Mouse (Mus musculus) stomach, embryonic 15.5 days (tissue): ENCODE data around the gene Kcnj12. TPM values are rescaled to one million over a fixed set of nuclear protein-coding genes. Genes with fewer than 3 reads are reported as not detected.

Experiments
- ATAC-seq: fragments of 200-750 bp; cut with Nextera tagmentation; 2 replicates; pipeline ENCODE4 v1.8.0; 2017; ENCODE audit warnings: low read depth, moderate number of reproducible peaks, moderate TSS enrichment; ENCODE audit not compliant: insufficient read depth, low FRiP score
- H3K27ac ChIP-seq: fragments of 300-500 bp; sonication (generic); 2 replicates; pipeline ENCODE4 v1.5.1; 2015; ENCODE audit warnings: mild to moderate bottlenecking, inconsistent platforms
- H3K27me3 ChIP-seq: fragments of 300-500 bp; sonication (generic); replicated peaks from 2 replicates; pipeline ENCODE4 v1.6.1; 2015; ENCODE audit warnings: inconsistent platforms
- H3K36me3 ChIP-seq: fragments of 300-500 bp; sonication (generic); 2 replicates; pipeline ENCODE4 v1.6.1; 2015; ENCODE audit warnings: inconsistent platforms
- H3K4me1 ChIP-seq: fragments of 300-500 bp; sonication (generic); 2 replicates; pipeline ENCODE4 v1.6.1; 2015; ENCODE audit warnings: inconsistent platforms
- H3K4me2 ChIP-seq: fragments of 300-500 bp; sonication (generic); 2 replicates; pipeline ENCODE4 v1.6.1; 2015; ENCODE audit warnings: mild to moderate bottlenecking, inconsistent platforms
- H3K4me3 ChIP-seq: fragments of 300-500 bp; sonication (generic); replicated peaks from 2 replicates; pipeline ENCODE4 v1.5.1; 2015; ENCODE audit warnings: inconsistent platforms
- H3K9ac ChIP-seq: fragments of 300-500 bp; sonication (generic); 2 replicates; pipeline ENCODE4 v1.6.1; 2015; ENCODE audit warnings: inconsistent platforms
- H3K9me3 ChIP-seq: fragments of 300-500 bp; sonication (generic); 2 replicates; pipeline ENCODE4 v1.6.1; 2016; ENCODE audit warnings: inconsistent platforms
- WGBS: fragments of 180-500 bp; shearing (Covaris S2); methylation state at CpG from one replicate; pipeline ENCODE4 v1.1.7; 2015; 5-methylcytosine and 5-hydroxymethylcytosine counted together
- polyA plus RNA-seq: library from polyadenylated mRNA; unstranded; fragments of >200 nt; fragmentation: Nextera tagmentation; extraction: Ambion mirVana; gene quantifications from 2 replicates; pipeline ENCODE4 v1.2.1, GENCODE M21; 2015

Gene Kcnj12
- polyA plus RNA-seq, 1 experiment from 2014 or later: 1.7 TPM

DNA sequence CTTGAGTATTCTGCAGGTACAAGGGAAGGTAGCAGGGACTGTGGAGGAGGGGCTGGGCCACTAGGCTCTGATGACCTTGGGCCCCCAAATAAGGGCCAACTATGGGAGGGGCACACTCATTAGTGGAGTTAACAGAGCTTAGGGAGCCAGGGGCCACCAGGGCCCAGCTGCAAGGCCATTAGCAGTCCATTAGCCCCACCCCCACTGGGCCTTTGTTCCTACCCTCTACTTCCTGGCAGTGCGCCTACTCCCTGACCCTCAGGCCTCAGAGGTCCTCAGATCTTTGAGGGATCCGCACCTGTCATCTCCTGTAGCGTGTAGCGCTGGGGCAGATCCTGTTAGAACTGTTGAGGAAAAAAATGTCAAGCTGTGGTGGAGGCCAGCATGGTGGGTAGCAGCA, 18.3 kb upstream of the Kcnj12 start:
- ATAC-seq: peak; percentile 21; the same call in 1 of the 2 replicates
- no peak overlapping the region for H3K4me2 ChIP-seq
- H3K9ac ChIP-seq: no peak overlapping the region
- no peaks in the 10 kb centered on the region for H3K9me3 ChIP-seq
- no peak overlapping the region for H3K27ac ChIP-seq
- no peaks in the 10 kb centered on the region for H3K27me3 ChIP-seq
- 33% methylated on average over 4 of the region's 4 CpGs for WGBS
- no peak overlapping the region for H3K4me3 ChIP-seq
- H3K36me3 ChIP-seq: no peaks in the 10 kb centered on the region
- H3K4me1 ChIP-seq: no peaks in the 10 kb centered on the region

GRCm38 (mm10) chr11:61004781-61005180, 17.6 kb upstream of the Kcnj12 start:
- Histone ChIP-seq H3K4me2 (no peak overlapping the region), H3K4me1 (no peaks in the 10 kb centered on the region), H3K4me3 (no peak overlapping the region), H3K9ac (no peak overlapping the region), H3K36me3 (no peaks in the 10 kb centered on the region), H3K27me3 (no peaks in the 10 kb centered on the region), H3K9me3 (no peaks in the 10 kb centered on the region), H3K27ac (no peak overlapping the region)
- ATAC-seq: no peak
- 71% methylated on average over 5 of the region's 5 CpGs for WGBS

DNA sequence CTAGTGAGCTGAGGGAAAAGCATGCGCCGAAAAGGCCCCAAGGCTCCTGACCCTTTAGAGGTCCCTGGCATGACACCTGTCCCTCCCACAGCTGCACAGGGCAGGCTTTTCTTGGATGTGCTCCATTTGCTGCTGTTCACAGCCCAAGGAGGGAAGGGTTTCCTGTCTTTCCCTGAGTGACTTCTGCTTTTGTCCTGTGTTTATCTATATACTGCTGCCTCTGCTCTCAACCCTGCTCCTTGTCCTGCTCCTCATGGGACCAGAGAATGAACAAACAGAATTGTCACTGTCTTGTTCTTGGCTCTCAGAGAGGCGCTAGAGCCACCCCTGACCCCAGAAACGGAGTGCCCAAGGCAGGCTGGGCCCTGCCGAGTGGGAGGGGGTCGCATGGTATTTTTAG, 17.0 kb upstream of the Kcnj12 start:
- Histone ChIP-seq H3K4me3 (no peak overlapping the region), H3K4me1 (no peaks in the 10 kb centered on the region), H3K36me3 (no peaks in the 10 kb centered on the region), H3K27me3 (no peaks in the 10 kb centered on the region), H3K4me2 (no peak overlapping the region), H3K9ac (no peak overlapping the region), H3K27ac (no peak overlapping the region), H3K9me3 (no peaks in the 10 kb centered on the region)
- 36% methylated on average over 6 of the region's 6 CpGs for WGBS
- ATAC-seq: no peak

DNA sequence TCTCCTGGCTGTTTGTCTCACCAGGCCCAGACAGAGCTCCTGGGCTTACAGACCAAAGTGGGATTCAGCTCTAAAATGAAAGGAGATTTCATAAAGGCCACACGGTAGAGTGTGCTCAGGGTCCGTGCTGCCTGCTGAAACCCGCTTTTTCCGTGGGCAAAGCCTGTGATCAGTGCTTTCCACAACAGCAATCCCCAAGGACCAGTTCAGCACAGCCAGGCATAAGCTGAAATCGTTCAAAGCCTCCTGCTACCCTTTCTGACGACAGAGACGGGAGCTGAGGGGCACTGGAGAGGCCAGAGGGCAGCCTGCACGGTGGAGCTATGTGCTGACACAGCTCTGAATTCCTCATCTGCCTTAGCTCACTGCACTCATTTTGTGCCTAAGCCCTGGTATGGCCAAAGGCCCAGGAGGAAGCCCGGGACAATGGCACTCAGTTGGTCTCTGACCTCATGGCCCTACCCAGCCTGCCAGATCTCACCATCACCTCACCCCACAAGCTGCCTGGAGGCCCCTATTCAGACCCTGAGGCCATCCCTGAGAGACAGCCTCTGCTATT, 10.5 kb upstream of the Kcnj12 start:
- no peaks in the 10 kb centered on the region for H3K4me1 ChIP-seq
- no peak overlapping the region for H3K9ac ChIP-seq
- no peak overlapping the region for H3K4me3 ChIP-seq
- no peaks in the 10 kb centered on the region for H3K27me3 ChIP-seq
- ATAC-seq: no peak
- no peaks in the 10 kb centered on the region for H3K36me3 ChIP-seq
- no peaks in the 10 kb centered on the region for H3K9me3 ChIP-seq
- WGBS: 42% methylated on average over 9 of the region's 9 CpGs
- no peak overlapping the region for H3K27ac ChIP-seq
- H3K4me2 ChIP-seq: no peak overlapping the region

- Histone ChIP-seq H3K9me3 (no peaks in the 10 kb centered on the region), H3K27ac (no peak overlapping the region), H3K36me3 (no peaks in the 10 kb centered on the region), H3K4me3 (no peak overlapping the region), H3K4me2 (no peak overlapping the region), H3K4me1 (peaks cover 1% of the 10 kb centered on the region), H3K9ac (no peak overlapping the region), H3K27me3 (peaks cover 28% of the 10 kb centered on the region)
- WGBS: 29% methylated on average over 8 of the region's 8 CpGs
- ATAC-seq: no peak
These were observed 5.4 kb upstream of the Kcnj12 start for GRCm38 (mm10) chr11:61016866-61017398.

GRCm38 (mm10) chr11:61021129-61021528, 1.2 kb upstream of the Kcnj12 start:
- Histone ChIP-seq H3K27ac (no peak overlapping the region), H3K9ac (no peak overlapping the region), H3K4me2 (no peak overlapping the region), H3K27me3 (peaks cover 65% of the 10 kb centered on the region), H3K4me3 (no peak overlapping the region), H3K36me3 (no peaks in the 10 kb centered on the region), H3K4me1 (peaks cover 10% of the 10 kb centered on the region), H3K9me3 (no peaks in the 10 kb centered on the region)
- ATAC-seq: no peak
- 73% methylated on average over 5 of the region's 5 CpGs for WGBS

DNA sequence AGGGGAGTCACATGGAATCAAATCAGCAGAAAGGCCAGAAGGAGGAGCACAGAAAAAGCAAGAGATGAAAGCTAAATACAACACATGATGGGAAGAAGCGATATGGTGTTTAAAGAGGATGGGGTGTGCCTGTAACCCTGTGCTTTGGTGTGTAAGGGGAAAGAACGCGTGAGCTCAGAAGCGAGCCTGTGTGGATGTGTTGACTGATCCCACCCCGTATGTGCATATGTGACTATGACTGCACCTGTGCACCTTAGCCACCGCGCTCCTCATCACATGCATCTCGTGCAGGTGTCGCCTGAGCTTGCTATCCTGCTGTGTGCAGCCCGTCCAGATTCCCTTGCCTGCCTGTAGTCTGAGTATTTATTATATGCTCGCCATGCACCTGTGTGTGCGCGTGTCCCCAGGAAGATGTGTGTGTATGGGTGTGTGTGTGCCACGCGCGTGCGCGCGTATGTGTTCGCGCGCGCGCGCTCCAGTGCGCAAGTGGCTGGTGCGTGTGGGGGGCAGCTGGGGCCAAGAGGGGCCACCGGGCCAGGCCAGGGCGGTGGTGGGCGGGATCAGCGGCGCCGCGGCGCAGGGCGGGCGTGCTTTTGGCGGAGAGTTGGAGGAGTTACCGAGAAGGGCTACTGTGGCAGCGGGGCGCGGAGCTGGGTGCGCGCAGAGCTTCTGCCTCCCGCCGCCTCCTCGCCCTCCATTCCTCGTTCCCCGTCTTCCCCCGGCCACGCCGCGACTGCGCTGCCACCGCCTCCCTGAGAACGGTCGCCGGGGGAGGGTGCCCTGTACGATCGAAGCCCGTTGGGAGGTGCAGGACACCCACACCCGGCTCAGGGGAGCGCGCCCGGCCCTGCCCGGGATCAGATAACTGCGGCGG, 451 bp upstream of the Kcnj12 start:
- peaks cover 65% of the 10 kb centered on the region for H3K27me3 ChIP-seq

DNA sequence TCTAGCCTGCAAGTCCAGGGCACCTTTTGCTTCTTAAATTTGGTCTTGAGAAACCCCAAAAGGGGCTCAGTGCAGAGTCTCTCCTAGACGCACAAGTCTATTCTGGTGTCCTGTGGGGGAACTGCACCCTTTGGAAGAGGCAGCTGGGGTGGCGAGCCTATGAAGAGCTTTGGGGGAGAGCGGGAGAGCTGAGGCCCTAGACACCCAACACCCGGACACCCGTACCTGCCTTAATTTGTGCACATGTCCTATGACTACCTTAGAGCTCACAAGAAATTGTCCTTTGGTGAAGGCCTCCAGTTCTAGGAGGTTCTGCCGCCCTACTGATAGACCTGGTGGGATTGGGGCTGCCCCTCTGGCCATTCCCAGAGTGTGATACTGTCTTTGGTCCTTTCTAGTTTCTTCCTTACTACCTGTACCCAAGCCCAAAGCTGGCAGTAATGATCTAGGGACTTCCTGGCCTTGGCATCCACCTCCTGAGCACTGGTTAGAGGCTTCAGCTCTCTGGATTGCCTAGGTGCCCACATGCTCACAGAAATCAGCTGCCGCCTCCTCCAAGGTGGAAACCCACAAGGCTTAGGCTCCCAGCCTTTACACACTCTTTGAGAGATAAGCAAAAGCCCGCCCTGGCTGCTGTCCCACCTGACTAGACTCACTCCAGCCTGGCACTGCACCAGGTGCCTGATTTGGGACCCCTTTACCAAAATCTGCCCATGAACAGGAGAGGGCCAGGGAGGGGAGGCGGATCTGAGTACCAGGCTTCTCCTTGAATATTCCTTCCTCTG, 1.2 kb downstream of the Kcnj12 start:
- no peak overlapping the region for H3K27ac ChIP-seq
- H3K27me3 ChIP-seq: peaks cover 65% of the 10 kb centered on the region
- no peak for ATAC-seq
- H3K9me3 ChIP-seq: no peaks in the 10 kb centered on the region
- H3K4me3 ChIP-seq: peak overlapping the region; percentile 51
- no peak overlapping the region for H3K9ac ChIP-seq
- H3K4me1 ChIP-seq: peaks cover 10% of the 10 kb centered on the region
- no peaks in the 10 kb centered on the region for H3K36me3 ChIP-seq
- 52% methylated on average over 9 of the region's 9 CpGs for WGBS
- peak overlapping the region; percentile 95 for H3K4me2 ChIP-seq

More for the DNA sequence above, 451 bp upstream of the Kcnj12 start:
- peaks cover 10% of the 10 kb centered on the region for H3K4me1 ChIP-seq
- H3K36me3 ChIP-seq: no peaks in the 10 kb centered on the region
- no peaks in the 10 kb centered on the region for H3K9me3 ChIP-seq
- WGBS: 3% methylated on average over 53 of the region's 68 CpGs
- peak overlapping the region; percentile 51 for H3K4me3 ChIP-seq
- no peak overlapping the region for H3K9ac ChIP-seq
- ATAC-seq: no peak
- peak overlapping the region; percentile 95 for H3K4me2 ChIP-seq
- H3K27ac ChIP-seq: no peak overlapping the region

DNA sequence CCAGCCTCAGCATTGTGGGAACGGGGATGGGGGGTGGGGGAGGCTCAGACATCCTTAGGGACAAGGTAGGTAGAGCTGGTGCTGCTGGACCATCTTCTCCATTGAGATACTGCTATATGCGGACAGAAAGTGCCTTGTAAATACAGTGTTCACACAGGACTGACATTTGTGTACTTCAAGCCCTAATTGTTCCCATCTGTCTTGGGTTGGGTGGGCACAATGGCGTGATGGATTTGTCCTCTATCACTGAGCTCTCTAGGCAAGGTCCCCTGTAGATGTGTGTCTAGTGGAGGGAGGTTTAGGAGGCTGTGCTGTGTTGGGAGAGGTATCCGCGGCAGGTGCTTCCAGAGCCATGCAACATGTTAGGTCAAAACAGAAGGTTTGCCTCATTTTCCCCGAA, 2.0 kb downstream of the Kcnj12 start:
- H3K4me3 ChIP-seq: no peak overlapping the region
- H3K9me3 ChIP-seq: no peaks in the 10 kb centered on the region
- WGBS: 75% methylated on average over 6 of the region's 6 CpGs
- H3K36me3 ChIP-seq: no peaks in the 10 kb centered on the region
- no peak for ATAC-seq
- no peak overlapping the region for H3K9ac ChIP-seq
- H3K4me1 ChIP-seq: peaks cover 10% of the 10 kb centered on the region
- peaks cover 62% of the 10 kb centered on the region for H3K27me3 ChIP-seq
- no peak overlapping the region for H3K27ac ChIP-seq
- no peak overlapping the region for H3K4me2 ChIP-seq

DNA sequence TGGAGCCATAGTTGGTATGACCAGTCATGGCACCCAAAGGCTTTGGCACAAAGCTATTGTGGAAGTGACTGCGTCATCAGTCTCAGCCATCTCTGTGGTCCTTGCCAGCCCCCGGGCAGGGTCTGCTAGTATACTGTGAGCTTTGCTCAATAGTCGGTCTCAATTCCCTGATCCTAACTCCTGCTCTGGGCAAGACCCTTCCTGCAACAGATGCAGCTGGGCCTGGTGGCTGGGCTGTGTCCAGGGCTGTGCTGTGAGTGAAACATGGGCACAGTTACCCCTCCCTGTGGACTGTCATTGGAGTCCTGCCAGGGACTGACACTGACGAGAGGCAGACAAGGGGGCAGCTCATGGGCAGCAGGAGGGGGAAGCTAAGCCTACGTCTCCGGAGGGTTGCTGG, 2.6 kb downstream of the Kcnj12 start:
- peaks cover 10% of the 10 kb centered on the region for H3K4me1 ChIP-seq
- no peak overlapping the region for H3K4me3 ChIP-seq
- ATAC-seq: peak; percentile 54; the same call in 1 of the 2 replicates
- WGBS: 49% methylated on average over 6 of the region's 6 CpGs
- H3K4me2 ChIP-seq: no peak overlapping the region
- no peak overlapping the region for H3K9ac ChIP-seq
- H3K27ac ChIP-seq: no peak overlapping the region
- no peaks in the 10 kb centered on the region for H3K36me3 ChIP-seq
- H3K27me3 ChIP-seq: peaks cover 57% of the 10 kb centered on the region
- no peaks in the 10 kb centered on the region for H3K9me3 ChIP-seq

DNA sequence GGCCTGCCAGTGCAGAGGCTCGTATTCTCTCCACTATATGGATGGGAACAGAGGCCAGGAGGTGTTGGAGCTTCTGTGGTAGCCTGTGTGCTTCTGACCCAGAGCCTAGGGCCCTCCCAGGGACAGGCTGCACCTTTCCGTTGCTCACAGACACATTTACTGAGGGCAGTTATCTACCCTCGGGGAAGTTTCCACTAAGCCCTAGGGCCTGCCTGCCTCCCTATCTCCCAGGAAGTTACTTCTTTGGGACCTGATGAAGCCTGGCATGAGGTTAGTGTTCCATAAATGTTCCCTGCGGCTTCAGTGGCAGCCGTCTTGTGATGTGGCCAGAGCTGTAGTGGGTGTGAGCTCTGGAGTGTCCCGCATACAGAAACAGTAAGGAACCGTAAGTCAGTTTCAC, 3.2 kb downstream of the Kcnj12 start:
- Histone ChIP-seq H3K4me3 (no peak overlapping the region), H3K4me2 (no peak overlapping the region), H3K27ac (no peak overlapping the region), H3K4me1 (peaks cover 10% of the 10 kb centered on the region), H3K36me3 (no peaks in the 10 kb centered on the region), H3K9ac (no peak overlapping the region), H3K9me3 (no peaks in the 10 kb centered on the region), H3K27me3 (peaks cover 51% of the 10 kb centered on the region)
- no peak for ATAC-seq
- 72% methylated on average over 7 of the region's 7 CpGs for WGBS

GRCm38 (mm10) chr11:61026381-61026780, 4.0 kb downstream of the Kcnj12 start:
- Histone ChIP-seq H3K4me3 (no peak overlapping the region), H3K9ac (no peak overlapping the region), H3K36me3 (no peaks in the 10 kb centered on the region), H3K4me2 (no peak overlapping the region), H3K9me3 (no peaks in the 10 kb centered on the region), H3K27me3 (peaks cover 43% of the 10 kb centered on the region), H3K27ac (no peak overlapping the region), H3K4me1 (peaks cover 10% of the 10 kb centered on the region)
- WGBS: 79% methylated on average over 6 of the region's 6 CpGs
- ATAC-seq: no peak
